18 mouse cellular contexts compared by ENCODE assay signal in the genomic region with DNA sequence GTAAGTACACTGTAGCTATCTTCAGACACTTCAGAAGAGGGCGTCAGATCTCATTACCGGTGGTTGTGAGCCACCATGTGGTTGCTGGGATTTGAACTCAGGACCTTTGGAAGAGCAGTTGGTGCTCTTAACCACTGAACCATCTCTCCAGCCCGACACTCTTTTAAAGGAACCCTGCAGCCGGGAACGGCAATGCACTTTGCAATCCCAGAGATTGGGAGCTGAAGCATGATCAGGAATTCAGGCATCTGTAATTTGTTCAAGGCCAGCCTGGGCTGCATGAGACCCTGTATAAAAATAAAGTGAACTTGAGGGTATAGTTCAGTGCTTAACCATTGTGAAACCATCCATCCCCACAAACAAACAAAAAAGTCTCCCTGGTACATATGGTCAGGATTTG. TPM values are rescaled to one million over a fixed set of nuclear protein-coding genes. Genes with fewer than 3 reads are reported as not detected.
"Had no signal": no experiment of that assay in that cellular context is flagged by ENCODE, and none has a peak within 500 bp of the region (broad histone marks: within the 10 kb centered on the region; RNA-seq: fewer than 3 reads in every experiment).

No protein-coding gene starts in this region.

RNA-seq across cellular contexts. Expression of gene Cks1brt, which starts 31.5 kb away (rescaled TPM):
- polyA plus RNA-seq: gonadal fat pad, adult 2 months; heart, embryonic 11.5 days; heart, embryonic 13.5 days; heart, embryonic 15.5 days; heart, postnatal 0 days; hindbrain, embryonic 11.5 days; hindbrain, embryonic 13.5 days; hindbrain, embryonic 15.5 days; intestine, embryonic 15.5 days; intestine, postnatal 0 days; kidney, embryonic 14.5 days; kidney, embryonic 16.5 days; limb, embryonic 10.5 days; limb, embryonic 13.5 days; limb, embryonic 15.5 days; liver, adult 2 months; liver, embryonic 12.5 days; liver, embryonic 14.5 days had no signal
